Mouse (Mus musculus): Measurements from ENCODE around the gene Heatr5a.

Gene Heatr5a

DNA sequence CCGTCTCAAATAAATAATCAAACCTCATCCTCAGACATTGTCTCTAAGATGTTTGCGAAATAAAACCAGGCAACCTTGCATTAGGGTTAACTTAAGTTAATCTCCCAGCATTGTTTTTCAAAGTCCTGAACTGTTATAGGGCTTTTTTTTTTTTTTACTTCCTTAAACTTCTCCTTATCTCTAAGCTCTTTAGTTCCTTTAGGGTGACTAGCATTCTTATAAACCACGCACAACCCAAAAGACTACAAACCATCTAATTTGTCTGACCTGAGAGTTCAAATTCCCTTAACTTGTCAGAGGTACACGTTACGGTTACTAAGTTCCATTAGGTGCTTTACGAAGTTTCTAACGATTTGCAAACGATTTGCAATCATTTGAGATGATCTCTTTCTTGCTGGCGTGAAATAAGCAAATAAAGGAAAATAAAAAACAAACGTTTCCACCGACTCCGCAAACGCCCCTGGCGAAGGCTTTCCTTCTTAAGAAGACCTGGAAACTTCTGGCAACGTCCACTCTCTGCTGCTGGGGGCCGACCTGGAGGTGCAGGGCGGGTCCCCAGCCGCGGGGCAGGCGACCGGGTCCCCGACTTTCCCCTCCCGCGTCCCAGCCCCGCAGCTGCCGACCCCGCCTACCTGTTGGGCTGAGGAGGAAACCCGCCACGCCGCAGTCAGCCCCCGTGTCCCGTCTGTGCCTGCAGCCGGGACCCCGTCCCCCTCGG, 610 bp downstream of the Heatr5a start:
- no peak for DNase-seq

DNA sequence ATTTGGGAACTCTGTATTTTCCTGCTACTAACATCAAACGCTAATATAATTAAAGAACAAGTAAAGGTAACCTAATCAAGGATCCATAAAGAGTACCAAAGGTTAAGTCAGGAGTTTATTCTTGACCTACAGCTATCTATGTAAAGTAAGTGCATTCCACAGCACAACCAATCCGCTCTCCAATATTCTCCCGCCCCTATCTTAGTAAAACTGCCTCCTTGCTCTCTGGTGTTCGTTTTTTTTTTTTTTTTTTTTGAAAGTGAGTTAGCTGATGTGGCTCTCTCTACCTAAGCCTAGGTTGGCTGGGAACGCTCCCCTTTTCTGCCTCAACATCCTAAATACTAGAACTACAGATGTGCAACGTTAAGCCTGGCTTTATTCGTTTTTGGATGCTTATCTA, 1.2 kb downstream of the Heatr5a start:
- no peak for DNase-seq

DNA sequence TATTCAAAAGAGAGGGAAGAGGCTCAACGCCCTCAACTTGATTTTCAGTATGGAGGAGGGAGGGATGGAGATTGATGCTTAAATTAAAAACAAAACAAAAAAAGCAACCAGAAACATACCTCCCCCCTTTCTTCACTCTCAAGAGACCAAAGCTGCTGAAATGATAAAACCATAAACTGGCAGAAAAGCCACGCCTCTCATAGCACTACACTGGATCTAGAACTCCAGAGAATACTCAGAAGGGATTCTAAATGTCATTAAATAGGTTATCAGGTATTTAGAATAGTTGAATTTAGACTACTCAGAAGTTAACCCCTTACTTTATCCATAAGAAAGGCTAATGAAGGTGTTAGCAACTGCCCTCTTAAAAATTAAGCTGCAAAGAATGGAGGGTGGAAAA, 2.0 kb downstream of the Heatr5a start:
- no peak for DNase-seq

DNA sequence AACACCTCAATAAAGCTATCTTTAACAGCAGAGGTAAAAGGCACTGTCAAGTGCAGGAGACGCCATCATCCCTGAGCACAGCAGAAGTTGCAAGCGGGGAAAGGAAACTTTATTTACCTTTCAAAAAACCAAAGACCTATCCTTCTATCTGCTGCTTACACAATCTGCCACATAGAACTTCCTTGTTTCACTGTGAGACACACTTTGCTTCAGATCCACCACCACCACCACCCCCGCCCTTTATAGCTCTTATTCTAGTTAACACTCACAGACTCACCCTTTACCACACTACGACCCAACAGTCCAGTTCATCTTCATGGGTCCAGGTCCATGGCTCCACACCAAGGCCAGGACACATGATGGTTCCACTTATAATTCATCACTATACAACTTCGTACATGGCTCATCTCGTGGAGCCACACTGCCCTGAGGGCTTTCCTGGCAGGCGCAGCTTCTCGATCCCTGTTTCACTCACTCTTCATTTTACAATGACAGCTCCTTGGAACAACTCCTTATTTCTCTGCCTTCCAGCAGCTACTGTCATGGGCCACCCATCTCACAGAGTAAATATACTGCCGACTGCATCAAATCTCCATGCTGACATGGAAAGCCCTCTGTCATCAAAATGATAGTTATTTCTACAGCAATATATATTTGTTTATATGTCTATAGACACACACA, 3.1 kb downstream of the Heatr5a start:
- no peak for DNase-seq

DNA sequence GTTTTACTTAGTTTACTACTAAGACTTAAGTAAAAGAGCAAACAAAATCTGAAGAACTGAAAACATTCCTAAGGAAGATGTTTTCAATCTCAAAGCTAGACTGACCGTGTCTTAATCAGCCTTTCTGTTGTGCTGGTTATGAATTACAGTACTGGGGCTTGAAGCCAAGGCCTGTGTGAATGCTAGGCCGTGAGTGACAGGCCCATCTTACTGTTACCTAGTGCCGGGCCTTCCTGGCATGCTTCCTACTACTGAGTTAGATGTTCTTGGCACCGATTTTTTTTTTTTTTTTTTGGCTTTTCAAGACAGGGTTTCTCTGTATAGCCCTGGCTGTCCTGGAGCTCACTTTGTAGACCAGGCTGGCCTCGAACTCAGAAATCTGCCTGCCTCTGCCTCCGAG, 13.5 kb downstream of the Heatr5a start:
- DNase-seq = peak; percentile 27

DNA sequence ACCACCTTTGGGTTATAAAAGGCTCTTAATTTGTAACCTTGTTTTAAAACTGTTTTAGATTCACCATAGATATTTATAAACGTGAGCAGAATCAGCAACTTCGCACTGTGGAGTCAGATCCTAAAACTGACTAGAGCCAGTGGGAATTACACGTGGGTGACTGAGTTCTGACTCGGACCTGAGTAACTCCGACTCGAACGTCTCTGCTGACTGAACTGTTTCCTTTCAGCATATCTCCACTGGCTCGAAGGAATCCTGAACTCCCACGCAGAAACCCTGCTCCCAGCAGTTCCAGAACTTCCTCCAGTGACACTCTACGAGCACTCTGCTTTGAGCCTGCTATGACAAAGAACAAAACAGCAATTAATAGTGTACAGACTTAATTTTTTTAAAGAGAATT, 18.8 kb downstream of the Heatr5a start:
- no peak for DNase-seq

DNA sequence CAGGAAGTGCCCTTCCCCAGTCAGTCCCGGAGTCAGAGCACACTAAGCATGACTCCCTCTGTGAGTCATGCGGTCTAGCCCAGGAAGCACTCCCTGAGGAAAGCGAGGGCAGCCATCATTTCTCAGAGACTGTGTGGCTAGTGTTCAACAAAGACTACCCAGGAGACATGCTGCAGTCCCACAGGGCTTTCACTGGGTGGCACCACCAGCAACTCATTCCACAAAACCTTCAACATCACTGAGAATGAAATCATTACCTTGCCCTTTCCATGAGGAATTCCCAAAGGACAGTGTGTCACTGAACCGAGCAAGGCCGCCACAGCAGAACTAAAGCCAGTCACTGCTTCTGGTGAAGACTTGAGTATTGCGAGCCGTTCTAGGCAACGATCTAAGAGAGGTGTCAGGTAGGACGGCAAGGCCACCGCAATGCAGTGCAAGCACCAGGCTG, 23.6 kb downstream of the Heatr5a start:
- peak; percentile 12 for DNase-seq

DNA sequence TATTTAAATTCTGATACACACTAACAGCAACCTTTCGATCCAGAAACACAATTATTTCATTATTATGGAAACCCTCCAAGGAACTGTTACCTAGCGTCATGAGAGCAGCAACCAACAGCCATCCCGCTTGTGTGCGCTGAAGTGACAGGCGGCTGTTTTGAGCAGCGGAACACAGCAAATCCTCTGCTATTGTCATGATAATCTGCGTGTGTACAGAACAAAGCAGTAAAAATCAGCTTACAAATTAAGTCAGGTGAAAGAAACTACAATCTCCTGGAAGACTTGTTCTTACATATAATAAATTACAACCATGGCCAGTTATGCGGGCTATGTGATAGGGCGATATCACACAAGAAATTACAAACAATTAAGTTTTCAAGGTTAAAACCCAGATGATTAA, 25.8 kb downstream of the Heatr5a start:
- no peak for DNase-seq

DNA sequence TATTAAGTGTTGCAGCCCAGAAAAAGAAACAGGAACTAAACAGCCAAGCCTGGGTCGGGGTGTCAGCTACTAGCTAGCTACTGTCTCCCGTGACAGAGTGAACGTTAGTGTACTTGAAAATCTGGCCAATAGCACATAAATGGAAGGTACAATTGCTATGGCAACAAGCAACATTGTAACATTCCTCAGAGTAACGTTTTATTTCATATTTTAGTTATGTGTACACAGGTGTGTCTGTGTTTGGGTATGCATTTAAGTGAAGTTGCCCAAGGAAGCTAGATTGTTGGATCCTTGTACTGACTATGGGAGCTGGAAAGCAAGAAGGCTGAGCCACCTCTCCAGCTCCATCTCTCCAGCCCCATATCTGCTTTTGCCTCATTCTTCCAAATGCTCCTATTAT, 31.3 kb downstream of the Heatr5a start:
- DNase-seq = no peak

DNA sequence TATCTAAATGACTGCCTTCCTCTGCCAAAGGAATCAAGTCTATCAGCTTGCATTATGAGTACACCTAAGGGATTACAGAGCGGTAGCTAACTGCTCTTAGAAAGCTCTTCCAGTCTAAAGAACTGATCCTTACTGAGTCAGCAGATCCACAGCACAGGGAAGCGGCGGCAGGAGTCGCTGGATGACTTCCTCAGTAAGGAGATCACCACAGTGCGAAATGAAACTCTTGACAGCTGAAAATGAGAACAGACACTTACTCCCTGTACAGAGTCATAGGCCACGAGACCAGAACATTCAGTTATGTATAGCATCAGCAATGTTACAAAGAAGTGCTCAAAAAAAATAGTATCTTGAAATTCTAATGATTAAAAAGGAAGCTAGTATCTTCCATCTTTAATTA, 33.2 kb downstream of the Heatr5a start:
- DNase-seq = no peak

DNA sequence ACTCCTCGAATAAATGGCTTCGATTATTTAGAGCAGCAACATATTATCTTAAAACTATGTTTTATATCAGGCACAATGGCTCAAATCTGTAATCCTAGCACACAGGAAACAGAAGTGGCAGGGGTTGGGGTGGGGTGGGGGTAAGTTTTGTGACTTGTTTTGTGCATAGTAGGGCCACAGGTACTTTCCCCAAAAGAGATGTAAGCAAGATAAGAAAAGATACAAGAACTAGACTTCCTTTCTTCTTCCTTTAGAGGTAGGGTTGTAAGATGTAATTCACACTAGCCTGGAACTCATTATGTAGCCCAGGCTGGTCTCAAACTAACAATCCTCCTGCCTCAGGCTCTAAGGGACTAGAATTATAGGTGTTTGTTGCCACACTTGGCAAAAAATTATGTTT, 41.5 kb downstream of the Heatr5a start:
- no peak for DNase-seq

DNA sequence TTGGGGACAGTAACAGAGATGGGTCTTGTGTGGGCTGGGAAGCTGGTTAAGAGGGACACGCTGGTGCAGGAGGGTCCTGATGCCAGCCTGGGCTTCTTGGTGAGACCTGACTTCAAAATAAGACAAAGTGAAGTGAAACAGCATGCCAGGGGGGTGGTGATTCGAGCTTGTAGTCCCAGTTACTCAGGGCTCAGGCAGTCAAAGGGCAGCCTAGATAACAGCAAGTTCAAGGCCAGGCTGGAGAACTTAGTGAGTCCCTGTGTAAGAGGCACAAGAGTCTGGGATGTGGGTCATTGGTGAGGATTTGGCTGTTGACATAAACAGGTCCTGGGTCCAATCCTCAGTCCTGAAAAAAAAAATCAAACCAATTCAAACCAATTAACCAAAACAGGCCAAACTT, 53.9 kb downstream of the Heatr5a start:
- DNase-seq = no peak

DNA sequence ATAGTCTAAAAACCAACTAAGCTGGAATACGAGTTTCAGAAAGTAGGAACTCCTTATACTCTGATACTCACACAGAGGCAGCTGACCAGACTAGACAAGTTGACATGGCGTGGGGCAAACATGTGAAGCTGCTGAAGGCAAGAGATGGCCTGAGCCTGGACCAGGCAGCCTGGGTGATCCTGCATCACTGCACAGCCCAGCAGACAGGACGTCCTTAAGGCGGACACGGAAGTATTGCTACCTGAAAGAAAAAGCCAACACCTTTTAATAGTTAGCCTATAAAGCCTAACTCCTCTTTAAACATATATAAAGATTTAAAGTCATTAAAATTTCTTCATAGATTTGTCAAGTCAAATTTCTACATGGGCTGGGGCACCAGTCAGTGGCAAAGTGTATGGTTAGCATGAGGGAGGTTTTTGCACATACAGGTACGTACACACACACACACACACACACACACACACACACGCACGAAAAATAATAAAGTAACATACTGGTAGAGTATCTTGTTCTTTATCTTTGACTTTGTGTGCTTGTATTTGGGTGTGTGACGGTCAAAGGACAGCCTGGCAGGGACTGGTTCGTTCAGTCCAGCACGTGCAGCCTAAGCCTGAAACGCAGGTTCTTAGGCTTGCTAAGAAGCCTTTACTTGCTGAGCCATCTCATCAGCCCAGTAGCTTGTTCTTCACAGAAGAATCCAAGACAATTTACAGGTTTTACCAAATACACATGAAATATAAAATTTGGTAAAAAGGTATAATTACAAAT, 56.0 kb downstream of the Heatr5a start:
- DNase-seq = no peak

DNA sequence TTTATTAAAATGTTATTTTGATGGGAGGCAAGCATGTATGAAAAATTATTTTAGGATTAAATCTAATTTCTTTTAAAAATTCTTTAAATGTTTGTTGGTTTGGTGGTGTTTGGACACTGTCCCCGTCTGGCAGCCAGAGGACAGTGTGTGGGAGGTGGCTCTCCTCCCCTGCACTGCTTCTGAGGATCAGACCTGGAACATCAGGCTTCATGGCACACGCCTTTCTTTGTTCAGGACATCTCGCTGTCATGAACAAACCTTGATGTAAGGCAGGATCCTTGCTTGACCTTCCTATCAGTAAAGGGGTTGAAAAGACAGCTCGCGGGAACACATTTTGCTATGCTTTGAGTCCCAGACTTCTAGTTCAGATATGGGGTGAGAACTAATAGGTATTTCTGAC, 61.9 kb downstream of the Heatr5a start:
- no peak for DNase-seq

DNA sequence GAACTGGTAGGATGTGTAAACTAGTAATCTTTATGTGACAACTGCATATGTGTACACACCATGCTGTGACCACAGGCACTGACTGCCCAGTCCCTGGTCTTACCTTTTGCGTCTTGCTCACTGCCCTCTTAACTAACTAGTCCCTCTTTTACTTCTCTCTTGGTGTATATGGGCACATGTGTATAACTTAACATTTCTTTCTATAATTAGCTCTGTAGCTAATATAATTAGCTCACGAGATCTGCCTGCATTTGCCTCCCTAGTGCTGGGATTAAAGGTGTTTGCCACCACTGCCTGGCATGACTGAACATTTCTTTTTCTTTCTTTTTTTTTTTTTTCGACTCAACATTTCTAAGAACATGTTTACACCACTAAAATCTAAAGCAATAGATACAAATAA, 63.6 kb downstream of the Heatr5a start:
- no peak for DNase-seq

DNA sequence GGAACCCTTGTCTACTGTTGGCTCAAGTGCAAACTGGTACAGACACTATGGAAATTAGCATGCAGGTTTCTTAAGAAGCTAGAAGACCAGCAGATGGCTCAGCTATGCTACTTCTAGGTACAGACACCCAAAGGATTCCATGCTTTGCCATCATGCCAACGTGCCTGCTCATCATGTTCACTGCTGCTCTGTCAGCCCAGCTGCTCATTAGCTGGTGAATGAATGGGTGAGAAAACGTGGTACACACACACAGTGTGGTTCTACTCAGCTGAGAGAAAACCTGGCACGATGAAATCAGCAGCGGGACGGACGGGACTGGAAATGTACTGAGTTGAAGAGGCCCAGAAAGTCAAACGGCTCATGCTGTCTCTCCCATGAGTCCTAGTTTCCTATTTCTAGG, 70.6 kb downstream of the Heatr5a start:
- no peak for DNase-seq

DNA sequence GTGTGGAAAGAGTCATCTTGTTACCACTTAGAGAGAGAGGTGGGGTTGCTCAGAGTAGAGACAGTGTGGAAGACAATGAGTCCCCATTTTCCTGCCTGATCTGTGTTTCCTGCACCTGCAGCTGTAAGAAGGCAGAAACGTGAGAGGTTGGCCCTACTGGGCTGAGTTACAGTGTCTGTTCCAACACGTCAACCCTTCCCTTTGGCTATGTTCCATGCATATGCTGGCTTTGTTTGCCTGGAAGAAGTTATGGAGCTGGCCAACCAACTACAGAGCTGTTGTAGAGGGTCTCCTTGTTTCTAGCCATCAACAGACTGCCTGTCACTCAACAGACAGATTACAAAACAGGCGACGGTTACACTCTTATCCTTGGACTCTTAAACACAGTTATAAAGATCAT, 74.2 kb downstream of the Heatr5a start:
- DNase-seq = no peak

DNA sequence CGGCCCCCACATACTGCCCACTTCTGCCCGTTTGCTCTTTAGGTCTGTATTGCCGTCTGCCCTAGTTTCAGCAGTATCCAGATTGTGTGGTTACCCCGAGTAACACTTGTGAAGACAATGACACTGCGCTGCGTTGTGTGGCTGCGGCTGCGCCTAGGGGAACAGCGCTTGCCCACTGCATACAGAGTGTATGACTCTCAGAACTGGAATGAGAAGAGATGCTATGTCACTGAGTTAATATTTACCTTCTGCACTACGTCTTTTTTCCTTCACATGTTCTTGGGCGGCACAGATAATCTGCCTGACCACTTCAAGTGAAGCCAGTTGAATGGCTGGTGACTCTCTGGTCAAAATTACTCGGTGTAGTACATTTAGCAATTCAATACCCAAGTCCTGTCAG, 82.5 kb downstream of the Heatr5a start:
- DNase-seq = no peak

DNA sequence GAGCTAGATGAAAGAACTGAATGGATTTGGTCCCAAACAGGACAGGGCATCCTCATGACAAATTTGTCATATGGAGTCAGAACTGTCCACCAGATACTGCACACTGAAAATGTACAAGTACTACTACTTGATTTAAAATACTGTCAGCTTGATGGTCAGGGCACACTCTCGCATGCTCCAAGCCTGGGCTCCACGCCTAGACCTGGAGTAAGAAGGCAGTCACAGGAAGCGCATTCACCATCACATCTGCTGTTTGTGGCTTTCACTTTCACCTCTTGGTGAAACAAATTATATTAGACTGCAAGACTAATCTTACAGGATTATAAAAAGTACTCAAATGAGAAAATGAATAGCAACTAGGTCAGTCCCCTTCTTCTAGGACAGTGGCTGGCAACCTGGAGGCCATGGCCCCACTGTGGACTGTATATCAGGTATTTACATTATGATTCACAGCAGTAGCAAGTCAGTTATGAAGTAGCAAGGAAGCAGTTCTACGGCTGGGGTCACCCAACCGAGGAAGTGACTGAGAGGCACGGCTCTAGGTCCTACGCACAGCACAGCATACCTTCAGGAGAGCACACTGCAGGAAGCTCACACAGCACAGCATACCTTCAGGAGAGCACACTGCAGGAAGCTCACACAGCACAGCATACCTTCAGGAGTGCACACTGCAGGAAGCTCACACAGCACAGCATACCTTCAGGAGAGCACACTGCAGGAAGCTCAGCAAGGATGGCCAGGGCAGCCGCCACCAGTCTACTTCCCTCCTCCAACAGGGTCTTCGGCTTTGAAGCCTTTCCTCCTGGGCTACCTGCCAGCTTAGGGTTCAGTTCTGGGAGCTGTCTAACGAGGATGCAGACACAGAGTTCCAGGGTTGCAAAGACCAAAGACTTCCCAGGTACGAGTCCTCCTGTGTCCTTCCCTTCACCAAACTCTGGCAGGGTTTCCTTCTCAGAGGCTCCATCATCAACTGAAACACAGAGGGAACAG, 83.5 kb downstream of the Heatr5a start:
- DNase-seq = no peak

DNA sequence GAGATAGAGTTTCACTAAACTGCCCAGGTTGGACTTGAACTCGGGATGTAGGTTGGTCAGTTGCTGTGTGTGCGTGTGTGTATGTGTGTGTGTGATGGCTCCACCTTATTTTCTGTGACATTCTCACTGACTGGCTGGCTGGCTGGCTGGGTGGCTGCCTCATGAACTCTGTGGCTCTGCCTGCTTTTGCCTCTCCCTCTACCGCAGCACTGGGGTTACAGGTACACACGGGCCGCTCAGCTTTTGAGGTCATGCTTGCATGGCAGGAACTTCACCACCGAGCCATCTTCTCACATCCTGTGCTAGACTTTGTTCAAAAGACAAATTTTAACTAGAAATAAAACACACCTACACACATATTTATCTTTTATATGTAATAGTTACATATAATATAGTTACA, 84.8 kb downstream of the Heatr5a start:
- DNase-seq = no peak

DNA sequence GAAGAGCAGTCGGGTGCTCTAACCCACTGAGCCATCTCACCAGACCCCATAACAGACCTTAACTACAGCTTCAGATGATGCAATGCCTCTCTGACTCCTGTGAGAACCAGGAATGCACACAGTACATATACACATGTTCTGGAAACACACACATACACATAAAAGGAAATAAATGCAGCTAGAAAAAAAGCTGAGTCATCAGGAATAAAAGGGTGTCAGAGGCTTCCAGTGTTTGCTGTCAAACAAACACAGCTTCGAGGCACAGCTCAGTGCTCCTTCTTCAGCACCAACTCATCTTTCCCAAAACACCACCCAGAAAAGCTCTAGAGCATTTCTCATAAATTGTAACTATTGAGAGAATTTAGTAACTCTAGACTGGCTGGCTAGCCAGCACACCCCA, 86.3 kb downstream of the Heatr5a start:
- DNase-seq = no peak

DNA sequence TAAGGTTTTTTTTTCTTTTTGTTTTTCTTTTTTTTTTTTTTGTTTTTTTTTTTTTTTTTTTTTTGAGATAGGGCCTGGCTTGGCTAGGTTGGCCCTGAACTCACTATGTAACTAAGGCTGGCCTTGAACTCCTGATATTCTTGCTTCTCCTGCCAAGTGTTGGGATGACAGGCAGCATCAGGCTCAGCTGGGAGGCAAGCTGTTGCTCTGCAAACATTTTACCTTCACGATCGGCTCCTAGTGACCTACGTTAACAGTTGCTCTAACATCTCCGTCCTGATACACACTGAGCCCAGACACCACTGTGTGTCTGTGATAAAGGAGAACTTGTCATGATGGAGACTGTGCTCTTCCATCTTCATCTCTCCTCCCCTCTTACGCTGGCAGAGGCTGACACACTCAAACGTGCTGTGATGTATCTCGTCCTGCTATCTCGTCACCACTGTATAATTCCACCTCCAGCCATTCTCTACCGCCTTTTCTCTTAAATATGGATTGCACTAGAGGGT, 87.8 kb downstream of the Heatr5a start:
- DNase-seq = no peak
